Mouse (Mus musculus): ENCODE measurements around the gene Zbtb48. TPM values are rescaled to one million over a fixed set of nuclear protein-coding genes. Genes with fewer than 3 reads are reported as not detected.
A peak's percentile ranks its signal among the peaks of the same experiment; 100 is the strongest.
"Not testable (repeated sequence)": the region's sequence is repeated elsewhere in the genome, so short reads cannot be mapped to it uniquely, and the experiment has no call there.

Zbtb48 gene
- polyA plus RNA-seq, 2 experiments = 25.4 to 41.5 TPM

DNA sequence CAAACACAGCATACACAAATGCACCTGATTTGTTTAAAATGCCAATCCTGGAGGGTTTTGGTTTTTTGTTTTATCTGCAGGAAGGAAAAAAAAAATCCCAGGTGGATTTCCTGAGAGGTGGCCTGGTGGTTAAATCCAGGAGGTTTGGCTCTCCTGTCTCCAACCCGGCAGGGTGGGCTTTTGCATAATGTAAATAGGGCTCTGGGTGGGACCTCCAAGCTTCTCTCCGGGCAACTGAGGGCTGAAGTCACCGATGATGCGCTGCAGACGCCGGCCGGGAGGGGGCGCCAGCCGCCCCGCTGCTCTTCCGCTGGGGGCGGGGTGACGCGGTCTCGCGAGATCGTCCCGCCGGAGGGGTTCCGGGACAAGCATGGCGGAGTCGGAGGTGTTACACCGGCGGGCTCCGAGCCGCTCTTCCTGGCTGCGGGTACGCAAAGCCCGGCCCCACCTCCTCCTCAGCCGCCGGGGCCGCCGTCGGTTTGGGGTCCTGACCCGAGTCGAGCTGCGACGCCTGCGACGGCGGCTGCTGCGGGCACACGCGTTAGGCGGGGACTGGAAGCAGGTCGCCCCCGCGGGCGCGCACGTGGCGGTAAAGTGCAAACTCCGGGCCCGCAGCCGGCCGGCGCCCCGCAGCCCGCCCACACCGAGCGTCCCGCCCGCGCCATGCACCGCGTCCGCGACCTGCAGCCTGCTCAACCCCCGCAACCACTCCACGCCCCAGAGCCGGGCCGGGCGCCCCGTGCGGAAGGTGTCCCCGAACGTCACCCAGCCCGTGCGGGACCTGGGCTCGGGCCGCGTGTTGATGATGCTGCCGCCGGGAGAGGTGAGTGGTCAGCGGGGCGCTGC is 11.7 kb upstream of the Zbtb48 start, which contains the start of gene Nol9:
Gene Nol9 (plus strand): TSS at position 337 of the 846 bp plus-strand sequence.
- H3K9ac ChIP-seq (ENCODE audit: low read depth, low read length, severe bottlenecking) = peak within 1 kb of the TSS; percentile 85
- H3K4me3 ChIP-seq (replicated peaks; ENCODE audit: low read length) = peak within 1 kb of the TSS; percentile 98
- H3K36me3 ChIP-seq (ENCODE audit: control insufficient read depth, insufficient read depth, low read length) = peaks cover 34% of the 10 kb centered on the region
- H3K4me2 ChIP-seq (replicated peaks; ENCODE audit: low read depth, low read length, severe bottlenecking) = peak within 1 kb of the TSS; percentile 81
- H3K27ac ChIP-seq (replicated peaks; ENCODE audit: low read depth, low read length) = 0 out of 2 replicates have a peak within 1 kb of the TSS, but pooled peaks have one; percentile 19
- ATAC-seq (ENCODE audit: low FRiP score, low read depth) (peak; percentile 92), DNase-seq (ENCODE audit: low spot score) (peak; percentile 85)
- TF ChIP-seq POLR2A (IDR thresholded peaks at IDR 0.05; ENCODE audit: borderline replicate concordance, extremely low read depth, insufficient read depth, insufficient read length) = peak; percentile 73; the same call in 1 of the 2 replicates
- no peaks in the 10 kb centered on the region for H3K9me3 ChIP-seq (ENCODE audit: control insufficient read depth, low read length)
- no peaks in the 10 kb centered on the region for H3K27me3 ChIP-seq (ENCODE audit: control insufficient read depth, insufficient read depth, low read length)
- H3K4me1 ChIP-seq (ENCODE audit: control insufficient read depth, insufficient read depth, low read length) = peaks cover 9% of the 10 kb centered on the region
- under 1% methylated on average over 41 of the region's 86 CpGs for WGBS

DNA sequence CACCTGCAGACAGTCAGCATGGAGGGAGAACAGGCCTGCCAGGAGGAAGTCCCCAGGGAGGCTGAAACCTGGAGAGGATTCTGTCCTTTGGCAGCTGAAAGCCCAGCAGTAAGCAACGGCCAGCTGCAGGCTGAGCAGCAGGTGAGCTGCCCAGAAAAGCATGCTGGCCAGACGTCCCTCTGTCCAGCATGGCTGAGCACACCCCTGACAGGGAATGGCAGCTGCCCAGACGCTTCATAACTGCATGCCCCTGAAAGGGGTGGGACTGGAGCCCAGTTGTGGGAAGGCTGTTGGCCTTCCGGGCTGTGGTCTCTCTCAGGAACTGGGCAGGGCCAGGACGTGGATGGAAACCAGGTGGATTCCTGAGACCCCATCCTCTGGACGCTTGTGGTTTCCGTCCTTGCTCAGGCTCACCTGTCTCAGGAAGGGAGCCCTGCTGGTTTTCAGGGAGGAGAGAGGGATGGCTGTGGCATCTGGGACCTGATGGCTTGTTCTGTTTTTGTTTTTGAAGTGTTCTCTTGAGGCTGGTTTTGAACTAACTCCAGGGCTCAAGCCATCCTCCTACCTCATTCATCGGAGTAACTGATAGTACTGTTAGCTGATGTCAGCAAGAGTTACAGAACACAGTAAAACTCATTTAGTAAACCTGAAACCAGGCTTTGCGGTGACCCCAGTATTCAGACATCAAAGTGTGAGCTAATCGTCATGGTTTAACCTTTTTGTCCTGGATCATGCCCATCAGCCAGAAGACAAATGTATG is 10.9 kb upstream of the Zbtb48 start, which contains the start of gene Tas1r1:
Gene Tas1r1 (minus strand): TSS at position 344 of the 760 bp plus-strand sequence.
- DNase-seq (ENCODE audit: low spot score) (peak; percentile 16), ATAC-seq (ENCODE audit: low FRiP score, low read depth) (peak; percentile 41; the same call in 1 of the 2 replicates)
- 45% methylated on average over 10 of the region's 10 CpGs for WGBS

DNA sequence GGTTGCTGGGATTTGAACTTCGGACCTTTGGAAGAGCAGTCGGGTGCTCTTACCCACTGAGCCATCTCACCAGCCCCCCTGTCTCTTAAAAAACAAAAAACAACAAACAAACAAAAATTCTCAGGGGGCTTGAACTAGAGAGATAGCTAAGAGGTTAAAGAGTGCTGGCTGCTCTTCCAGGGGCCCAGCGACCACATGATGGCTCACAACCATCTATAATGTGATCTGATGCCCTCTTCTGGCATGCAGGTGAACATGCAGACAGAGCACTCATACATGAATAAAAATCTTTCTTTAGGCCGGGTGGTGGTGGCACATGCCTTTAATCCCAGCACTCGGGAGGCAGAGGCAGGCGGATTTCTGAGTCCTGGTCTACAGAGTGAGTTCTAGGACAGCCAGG is 9.0 kb upstream of the Zbtb48 start:
- H3K9me3 ChIP-seq (ENCODE audit: control insufficient read depth, low read length); H3K4me2 ChIP-seq (replicated peaks; ENCODE audit: low read depth, low read length, severe bottlenecking); DNase-seq (ENCODE audit: low spot score); ATAC-seq (ENCODE audit: low FRiP score, low read depth); H3K4me1 ChIP-seq (ENCODE audit: control insufficient read depth, insufficient read depth, low read length); H3K4me3 ChIP-seq (replicated peaks; ENCODE audit: low read length); H3K27ac ChIP-seq (replicated peaks; ENCODE audit: low read depth, low read length); H3K36me3 ChIP-seq (ENCODE audit: control insufficient read depth, insufficient read depth, low read length); H3K27me3 ChIP-seq (ENCODE audit: control insufficient read depth, insufficient read depth, low read length); H3K9ac ChIP-seq (ENCODE audit: low read depth, low read length, severe bottlenecking): not testable (repeated sequence)
- WGBS = 88% methylated on average over 6 of the region's 6 CpGs

More for the DNA sequence above, 10.9 kb upstream of the Zbtb48 start, which contains the start of gene Tas1r1:
- Histone ChIP-seq H3K4me1 (ENCODE audit: control insufficient read depth, insufficient read depth, low read length) (peaks cover 9% of the 10 kb centered on the region), H3K27me3 (ENCODE audit: control insufficient read depth, insufficient read depth, low read length) (no peaks in the 10 kb centered on the region), H3K9ac (ENCODE audit: low read depth, low read length, severe bottlenecking) (peak within 1 kb of the TSS; percentile 85), H3K9me3 (ENCODE audit: control insufficient read depth, low read length) (no peaks in the 10 kb centered on the region), H3K36me3 (ENCODE audit: control insufficient read depth, insufficient read depth, low read length) (peaks cover 26% of the 10 kb centered on the region), H3K27ac (replicated peaks; ENCODE audit: low read depth, low read length) (no peak within 1 kb of the TSS), H3K4me3 (replicated peaks; ENCODE audit: low read length) (peak within 1 kb of the TSS; percentile 98), H3K4me2 (replicated peaks; ENCODE audit: low read depth, low read length, severe bottlenecking) (peak within 1 kb of the TSS; percentile 81)
- TF ChIP-seq POLR2A (IDR thresholded peaks at IDR 0.05; ENCODE audit: borderline replicate concordance, extremely low read depth, insufficient read depth, insufficient read length) = no peak

GRCm38 (mm10) chr4:152032922-152033321 is 5.5 kb upstream of the Zbtb48 start:
- H3K4me2 ChIP-seq (replicated peaks; ENCODE audit: low read depth, low read length, severe bottlenecking) = no peak overlapping the region
- H3K4me3 ChIP-seq (replicated peaks; ENCODE audit: low read length) = no peak overlapping the region
- no peak overlapping the region for H3K9ac ChIP-seq (ENCODE audit: low read depth, low read length, severe bottlenecking)
- WGBS = 91% methylated on average over 13 of the region's 13 CpGs
- peaks cover 9% of the 10 kb centered on the region for H3K4me1 ChIP-seq (ENCODE audit: control insufficient read depth, insufficient read depth, low read length)
- H3K27me3 ChIP-seq (ENCODE audit: control insufficient read depth, insufficient read depth, low read length) = no peaks in the 10 kb centered on the region
- no peak for ATAC-seq (ENCODE audit: low FRiP score, low read depth)
- no peaks in the 10 kb centered on the region for H3K36me3 ChIP-seq (ENCODE audit: control insufficient read depth, insufficient read depth, low read length)
- H3K9me3 ChIP-seq (ENCODE audit: control insufficient read depth, low read length) = no peaks in the 10 kb centered on the region
- no peak for TF ChIP-seq POLR2A (IDR thresholded peaks at IDR 0.05; ENCODE audit: borderline replicate concordance, extremely low read depth, insufficient read depth, insufficient read length)
- DNase-seq (ENCODE audit: low spot score) = no peak
- H3K27ac ChIP-seq (replicated peaks; ENCODE audit: low read depth, low read length) = no peak overlapping the region

- Histone ChIP-seq H3K4me1 (ENCODE audit: control insufficient read depth, insufficient read depth, low read length) (peaks cover 26% of the 10 kb centered on the region), H3K4me3 (replicated peaks; ENCODE audit: low read length) (no peak overlapping the region), H3K9ac (ENCODE audit: low read depth, low read length, severe bottlenecking) (peak overlapping the region; percentile 34; the same call in 1 of the 2 replicates), H3K27me3 (ENCODE audit: control insufficient read depth, insufficient read depth, low read length) (no peaks in the 10 kb centered on the region), H3K36me3 (ENCODE audit: control insufficient read depth, insufficient read depth, low read length) (no peaks in the 10 kb centered on the region), H3K4me2 (replicated peaks; ENCODE audit: low read depth, low read length, severe bottlenecking) (no peak overlapping the region), H3K27ac (replicated peaks; ENCODE audit: low read depth, low read length) (no peak overlapping the region), H3K9me3 (ENCODE audit: control insufficient read depth, low read length) (no peaks in the 10 kb centered on the region)
- ATAC-seq (ENCODE audit: low FRiP score, low read depth) = no peak
- 59% methylated on average over 4 of the region's 4 CpGs for WGBS
- peak; percentile 23 for DNase-seq (ENCODE audit: low spot score)
- no peak for TF ChIP-seq POLR2A (IDR thresholded peaks at IDR 0.05; ENCODE audit: borderline replicate concordance, extremely low read depth, insufficient read depth, insufficient read length)
Measured at GRCm38 (mm10) chr4:152029997-152030396, 2.5 kb upstream of the Zbtb48 start.

Data from limb, embryonic 14.5 days (tissue).